Mouse (Mus musculus) erythroblast, embryonic 14.5 days (primary cell): ENCODE measurements around the gene Man1c1.

Experiments used
- GATA1 ChIP-seq: IDR thresholded peaks from 2 replicates; pipeline ENCODE4 v1.6.1; 2012; ENCODE audit warnings: low read length, inconsistent platforms, mixed read lengths
- TAL1 ChIP-seq: IDR thresholded peaks from 3 replicates; pipeline ENCODE4 v1.6.1; 2012; ENCODE audit warnings: low read length, inconsistent platforms, mixed read lengths

- TF ChIP-seq TAL1 = no peak
- TF ChIP-seq GATA1 = no peak
These were observed 51.4 kb downstream of the Man1c1 start for GRCm38 (mm10) chr4:134652720-134653119.
